Mouse (Mus musculus) hindbrain, embryonic 15.5 days (tissue): ENCODE results near the gene Plg. TPM values are rescaled to one million over a fixed set of nuclear protein-coding genes. Genes with fewer than 3 reads are reported as not detected.

Experiments used
- ATAC-seq: fragments of 200-750 bp; cut with Nextera tagmentation; 2 replicates; pipeline ENCODE4 v1.8.0; 2017; ENCODE audit warnings: low read depth, moderate number of reproducible peaks, moderate TSS enrichment; ENCODE audit not compliant: low FRiP score
- H3K27ac ChIP-seq: fragments of 300-500 bp; sonication (generic); replicated peaks from 2 replicates; pipeline ENCODE4 v1.5.1; 2015; ENCODE audit warnings: mild to moderate bottlenecking, inconsistent platforms
- H3K27me3 ChIP-seq: fragments of 300-500 bp; sonication (generic); 2 replicates; pipeline ENCODE4 v1.6.1; 2015; ENCODE audit warnings: control low read depth, inconsistent platforms
- H3K36me3 ChIP-seq: fragments of 300-500 bp; sonication (generic); 2 replicates; pipeline ENCODE4 v1.6.1; 2015; ENCODE audit warnings: control low read depth, inconsistent platforms
- H3K4me1 ChIP-seq: fragments of 300-500 bp; sonication (generic); replicated peaks from 2 replicates; pipeline ENCODE4 v1.6.1; 2015; ENCODE audit warnings: control low read depth, inconsistent platforms
- H3K4me2 ChIP-seq: fragments of 300-500 bp; sonication (generic); 2 replicates; pipeline ENCODE4 v1.6.1; 2015; ENCODE audit warnings: moderate library complexity, mild to moderate bottlenecking, inconsistent platforms
- H3K4me3 ChIP-seq: fragments of 300-500 bp; sonication (generic); 2 replicates; pipeline ENCODE4 v1.5.1; 2015; ENCODE audit warnings: mild to moderate bottlenecking, inconsistent platforms
- H3K9ac ChIP-seq: fragments of 300-500 bp; sonication (generic); 2 replicates; pipeline ENCODE4 v1.6.1; 2015; ENCODE audit warnings: inconsistent platforms
- H3K9me3 ChIP-seq: fragments of 300-500 bp; sonication (generic); 2 replicates; pipeline ENCODE4 v1.6.1; 2016; ENCODE audit warnings: control low read depth, inconsistent platforms
- WGBS: fragments of 180-500 bp; shearing (Covaris S2); methylation state at CpG from one replicate; pipeline ENCODE4 v1.1.7; 2015; 5-methylcytosine and 5-hydroxymethylcytosine counted together
- polyA plus RNA-seq: library from polyadenylated mRNA; unstranded; fragments of >200 nt; fragmentation: Nextera tagmentation; extraction: Ambion mirVana; gene quantifications from 2 replicates; pipeline ENCODE4 v1.2.1, GENCODE M21; 2015

Plg gene
- polyA plus RNA-seq, 1 experiment from 2014 or later, result 0.12 TPM

- Histone ChIP-seq H3K36me3 (no peaks in the 10 kb centered on the region), H3K4me1 (0 out of 2 replicates have a peak, but pooled peaks cover 6% of the 10 kb centered on the region), H3K9me3 (no peaks in the 10 kb centered on the region), H3K4me2 (no peak overlapping the region), H3K4me3 (no peak overlapping the region), H3K9ac (no peak overlapping the region), H3K27ac (no peak overlapping the region), H3K27me3 (no peaks in the 10 kb centered on the region)
- WGBS, result 35% methylated on average over 3 of the region's 3 CpGs
- ATAC-seq, result no peak
Observed at GRCm38 (mm10) chr17:12427156-12427555, 48.7 kb downstream of the Plg start.

- Histone ChIP-seq H3K4me2 (no peak overlapping the region), H3K4me1 (0 out of 2 replicates have a peak, but pooled peaks cover 6% of the 10 kb centered on the region), H3K27ac (no peak overlapping the region), H3K9me3 (no peaks in the 10 kb centered on the region), H3K27me3 (no peaks in the 10 kb centered on the region), H3K9ac (no peak overlapping the region), H3K36me3 (no peaks in the 10 kb centered on the region), H3K4me3 (no peak overlapping the region)
- ATAC-seq, result peak; percentile 38; the same call in 1 of the 2 replicates
Observed at GRCm38 (mm10) chr17:12428369-12428768, 50.0 kb downstream of the Plg start.

GRCm38 (mm10) chr17:12431707-12432106 is 53.3 kb downstream of the Plg start:
- ATAC-seq, result peak; percentile 61; the same call in 1 of the 2 replicates
- 0 out of 2 replicates have a peak overlapping the region, but pooled peaks have one; percentile 26 for H3K27ac ChIP-seq
- no peak overlapping the region for H3K4me2 ChIP-seq
- WGBS, result 64% methylated on average over 5 of the region's 5 CpGs
- no peaks in the 10 kb centered on the region for H3K36me3 ChIP-seq
- no peak overlapping the region for H3K9ac ChIP-seq
- H3K9me3 ChIP-seq, result no peaks in the 10 kb centered on the region
- 0 out of 2 replicates have a peak, but pooled peaks cover 6% of the 10 kb centered on the region for H3K4me1 ChIP-seq
- H3K4me3 ChIP-seq, result no peak overlapping the region
- no peaks in the 10 kb centered on the region for H3K27me3 ChIP-seq

- no peaks in the 10 kb centered on the region for H3K9me3 ChIP-seq
- H3K9ac ChIP-seq, result no peak overlapping the region
- no peaks in the 10 kb centered on the region for H3K36me3 ChIP-seq
- no peak for ATAC-seq
- no peak overlapping the region for H3K4me2 ChIP-seq
- H3K4me1 ChIP-seq, result no peaks in the 10 kb centered on the region
- WGBS, result 93% methylated on average over 10 of the region's 10 CpGs
- H3K4me3 ChIP-seq, result no peak overlapping the region
- H3K27me3 ChIP-seq, result no peaks in the 10 kb centered on the region
- no peak overlapping the region for H3K27ac ChIP-seq
Observed at GRCm38 (mm10) chr17:12437771-12438170, 59.4 kb downstream of the Plg start.

GRCm38 (mm10) chr17:12444561-12444960 is 66.2 kb downstream of the Plg start:
- 79% methylated on average over 2 of the region's 2 CpGs for WGBS
- no peak overlapping the region for H3K4me3 ChIP-seq
- no peak overlapping the region for H3K27ac ChIP-seq
- no peaks in the 10 kb centered on the region for H3K4me1 ChIP-seq
- H3K27me3 ChIP-seq, result no peaks in the 10 kb centered on the region
- ATAC-seq, result no peak
- no peak overlapping the region for H3K9ac ChIP-seq
- H3K9me3 ChIP-seq, result no peaks in the 10 kb centered on the region
- no peak overlapping the region for H3K4me2 ChIP-seq
- H3K36me3 ChIP-seq, result no peaks in the 10 kb centered on the region

- 42% methylated on average over 4 of the region's 4 CpGs for WGBS
- ATAC-seq, result no peak
- Histone ChIP-seq H3K27me3 (no peaks in the 10 kb centered on the region), H3K27ac (no peak overlapping the region), H3K4me2 (no peak overlapping the region), H3K4me3 (no peak overlapping the region), H3K9ac (no peak overlapping the region), H3K9me3 (no peaks in the 10 kb centered on the region), H3K36me3 (no peaks in the 10 kb centered on the region), H3K4me1 (no peaks in the 10 kb centered on the region)
Observed at GRCm38 (mm10) chr17:12451234-12451633, 72.8 kb downstream of the Plg start.

- H3K9me3 ChIP-seq, result no peaks in the 10 kb centered on the region
- H3K27ac ChIP-seq, result no peak overlapping the region
- no peak overlapping the region for H3K9ac ChIP-seq
- H3K4me3 ChIP-seq, result no peak overlapping the region
- no peaks in the 10 kb centered on the region for H3K4me1 ChIP-seq
- H3K4me2 ChIP-seq, result no peak overlapping the region
- WGBS, result 78% methylated on average over 11 of the region's 11 CpGs
- no peaks in the 10 kb centered on the region for H3K36me3 ChIP-seq
- H3K27me3 ChIP-seq, result no peaks in the 10 kb centered on the region
- no peak for ATAC-seq
Observed at GRCm38 (mm10) chr17:12452862-12453531, 74.6 kb downstream of the Plg start.

GRCm38 (mm10) chr17:12453691-12454090 is 75.3 kb downstream of the Plg start:
- Histone ChIP-seq H3K4me1 (no peaks in the 10 kb centered on the region), H3K9ac (no peak overlapping the region), H3K27me3 (no peaks in the 10 kb centered on the region), H3K36me3 (no peaks in the 10 kb centered on the region), H3K4me3 (no peak overlapping the region), H3K27ac (no peak overlapping the region), H3K4me2 (no peak overlapping the region), H3K9me3 (no peaks in the 10 kb centered on the region)
- 87% methylated on average over 6 of the region's 6 CpGs for WGBS
- no peak for ATAC-seq

- H3K4me3 ChIP-seq, result no peak overlapping the region
- H3K9me3 ChIP-seq, result no peaks in the 10 kb centered on the region
- H3K4me2 ChIP-seq, result no peak overlapping the region
- no peak for ATAC-seq
- H3K4me1 ChIP-seq, result no peaks in the 10 kb centered on the region
- no peak overlapping the region for H3K27ac ChIP-seq
- no peaks in the 10 kb centered on the region for H3K27me3 ChIP-seq
- H3K9ac ChIP-seq, result no peak overlapping the region
- 85% methylated on average over 5 of the region's 5 CpGs for WGBS
- no peaks in the 10 kb centered on the region for H3K36me3 ChIP-seq
Observed at GRCm38 (mm10) chr17:12455143-12455790, 76.9 kb downstream of the Plg start.

GRCm38 (mm10) chr17:12461168-12461567 is 82.8 kb downstream of the Plg start:
- H3K27ac ChIP-seq, result no peak overlapping the region
- no peak for ATAC-seq
- no peaks in the 10 kb centered on the region for H3K9me3 ChIP-seq
- no peak overlapping the region for H3K4me3 ChIP-seq
- no peaks in the 10 kb centered on the region for H3K4me1 ChIP-seq
- no peaks in the 10 kb centered on the region for H3K36me3 ChIP-seq
- no peak overlapping the region for H3K9ac ChIP-seq
- no peak overlapping the region for H3K4me2 ChIP-seq
- no peaks in the 10 kb centered on the region for H3K27me3 ChIP-seq

- ATAC-seq, result no peak
Observed at GRCm38 (mm10) chr17:12466501-12467000, 88.1 kb downstream of the Plg start.

GRCm38 (mm10) chr17:12467642-12468041 is 89.2 kb downstream of the Plg start:
- no peak for ATAC-seq
- H3K9ac ChIP-seq, result no peak overlapping the region
- no peaks in the 10 kb centered on the region for H3K27me3 ChIP-seq
- no peaks in the 10 kb centered on the region for H3K36me3 ChIP-seq
- no peaks in the 10 kb centered on the region for H3K4me1 ChIP-seq
- H3K4me2 ChIP-seq, result no peak overlapping the region
- H3K4me3 ChIP-seq, result no peak overlapping the region
- no peaks in the 10 kb centered on the region for H3K9me3 ChIP-seq
- no peak overlapping the region for H3K27ac ChIP-seq
- WGBS, result 90% methylated on average over 3 of the region's 3 CpGs

More at GRCm38 (mm10) chr17:12466501-12467000, 88.1 kb downstream of the Plg start:
- no peak overlapping the region for H3K4me3 ChIP-seq
- H3K9ac ChIP-seq, result no peak overlapping the region
- H3K27me3 ChIP-seq, result no peaks in the 10 kb centered on the region
- H3K4me2 ChIP-seq, result no peak overlapping the region
- WGBS, result 85% methylated on average over 4 of the region's 4 CpGs
- H3K27ac ChIP-seq, result no peak overlapping the region
- H3K4me1 ChIP-seq, result no peaks in the 10 kb centered on the region
- no peaks in the 10 kb centered on the region for H3K9me3 ChIP-seq
- no peaks in the 10 kb centered on the region for H3K36me3 ChIP-seq
